Mouse (Mus musculus) kidney, adult 2 months (tissue): ENCODE measurements around the gene Tyk2. TPM values are rescaled to one million over a fixed set of nuclear protein-coding genes. Genes with fewer than 3 reads are reported as not detected.

Source experiments
- DNase-seq: peaks from one replicate; pipeline ENCODE4 v3.0.0; 2021
- H3K27ac ChIP-seq: fragments of 200-500 bp; 2 replicates; pipeline ENCODE4 v1.5.1; 2012; ENCODE audit warnings: low read depth, low read length, control low read depth, inconsistent platforms; ENCODE audit not compliant: insufficient read depth
- H3K27me3 ChIP-seq: fragments of 200-500 bp; replicated peaks from 2 replicates; pipeline ENCODE4 v1.6.1; 2012; ENCODE audit warnings: mild to moderate bottlenecking, moderate library complexity, low read length, inconsistent platforms; ENCODE audit not compliant: control insufficient read depth, insufficient read depth
- H3K36me3 ChIP-seq: fragments of 200-500 bp; 2 replicates; pipeline ENCODE4 v1.6.1; 2012; ENCODE audit warnings: mild to moderate bottlenecking, moderate library complexity, low read length, inconsistent platforms; ENCODE audit not compliant: control insufficient read depth, insufficient read depth
- H3K4me1 ChIP-seq: fragments of 200-500 bp; 2 replicates; pipeline ENCODE4 v1.6.1; 2011; ENCODE audit warnings: low read length; ENCODE audit not compliant: control insufficient read depth, insufficient read depth
- H3K4me3 ChIP-seq: fragments of 200-500 bp; 2 replicates; pipeline ENCODE4 v1.5.1; 2011; ENCODE audit warnings: mild to moderate bottlenecking, low read depth, low read length, control low read depth; ENCODE audit not compliant: insufficient read depth
- CTCF ChIP-seq: fragments of 200-500 bp; conservative IDR thresholded peaks from 2 replicates; pipeline ENCODE4 v1.5.1; 2011; ENCODE audit warnings: low read depth, mild to moderate bottlenecking, control low read depth, low read length, moderate library complexity, mixed read lengths; ENCODE audit not compliant: insufficient read depth, insufficient read length
- POLR2A ChIP-seq: fragments of 200-500 bp; IDR thresholded peaks from one replicate; pipeline ENCODE4 v1.6.1; 2011; ENCODE audit warnings: low read depth, low read length, control low read depth
- WGBS: fragments of 180-500 bp; shearing (Covaris S2); methylation state at CpG from one replicate; pipeline ENCODE4 v1.1.7; 2018; 5-methylcytosine and 5-hydroxymethylcytosine counted together
- polyA plus RNA-seq: library from polyadenylated mRNA; depleted of rRNA; stranded (reverse); fragments of >200 nt; gene quantifications from 2 replicates; pipeline ENCODE4 v1.2.3, GENCODE M21; 2012

Tyk2 gene
- polyA plus RNA-seq, 1 experiment = 17.0 TPM

DNA sequence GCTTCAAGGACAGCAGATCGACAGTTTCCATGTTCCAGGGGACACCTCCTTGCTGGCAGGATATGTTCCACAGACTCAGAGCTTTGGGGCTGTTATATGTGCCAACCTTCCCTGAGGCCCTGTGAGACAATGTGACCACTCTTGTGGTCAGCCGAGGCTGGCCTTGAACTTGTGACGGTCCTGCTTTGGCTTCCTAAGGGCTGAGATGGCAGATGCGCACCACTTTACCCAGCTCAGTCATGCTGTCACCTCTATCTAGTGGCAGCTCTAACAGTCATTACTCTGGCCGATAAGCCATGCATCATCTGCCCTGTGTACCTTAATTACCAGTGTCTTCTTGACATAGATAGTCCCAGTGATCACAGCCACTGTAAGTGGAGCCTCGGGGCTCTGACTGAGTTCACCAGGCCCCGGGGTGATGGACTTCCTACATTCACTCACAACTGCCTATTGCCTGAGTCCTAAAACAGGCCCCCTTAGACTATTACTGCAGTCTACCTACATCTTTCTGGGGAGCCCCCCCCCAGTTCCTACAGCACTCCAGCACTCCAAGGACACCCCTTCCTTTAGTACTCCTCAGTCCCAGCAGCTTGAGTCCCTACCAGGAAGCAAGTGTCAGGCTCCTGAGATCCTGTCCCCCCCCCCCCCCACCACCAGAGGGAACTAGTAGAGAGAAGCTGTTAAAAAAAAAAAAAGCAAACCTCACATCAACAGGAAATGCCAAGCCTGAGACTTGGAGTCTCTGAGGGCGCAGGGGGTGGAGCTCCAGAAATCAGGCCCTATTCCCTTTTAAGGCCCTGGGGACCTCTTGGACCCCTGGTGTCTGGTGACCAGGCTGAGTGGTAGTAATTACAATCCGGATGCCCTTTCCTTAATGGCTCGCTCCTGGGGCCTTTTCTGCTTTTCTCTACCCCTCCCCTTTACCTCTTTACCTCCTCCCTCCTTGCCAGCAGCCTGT lies 36.4 kb upstream of the Tyk2 start:
- no peaks in the 10 kb centered on the region for H3K36me3 ChIP-seq
- TF ChIP-seq CTCF (no peak), POLR2A (no peak)
- WGBS = 59% methylated on average over 10 of the region's 10 CpGs
- H3K4me1 ChIP-seq = no peaks in the 10 kb centered on the region
- DNase-seq = peak; percentile 79
- peak overlapping the region; percentile 64 for H3K4me3 ChIP-seq
- peak overlapping the region; percentile 86 for H3K27ac ChIP-seq
- 0 out of 2 replicates have a peak, but pooled peaks cover 2% of the 10 kb centered on the region for H3K27me3 ChIP-seq

DNA sequence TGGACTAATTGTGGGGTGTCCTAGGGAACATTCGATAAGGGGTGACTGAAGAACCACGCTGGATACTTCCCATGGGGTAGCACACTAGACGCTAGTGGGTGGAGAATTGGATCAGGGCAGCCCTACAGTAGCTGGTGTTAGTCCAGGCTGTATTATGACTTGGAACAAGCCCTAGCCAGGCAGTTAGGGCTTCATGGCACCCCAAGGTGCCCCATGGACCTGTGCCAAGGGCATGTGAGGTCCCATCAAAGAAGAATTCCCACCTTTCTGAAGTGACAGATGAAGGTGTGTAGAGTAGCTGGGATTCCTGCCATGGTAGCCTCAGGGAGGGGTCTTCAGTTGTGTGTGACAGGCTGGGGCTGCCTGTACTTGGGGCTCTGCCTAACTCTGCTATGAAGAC lies 35.5 kb upstream of the Tyk2 start:
- Histone ChIP-seq H3K27ac (peak overlapping the region; percentile 61; the same call in 1 of the 2 replicates), H3K4me3 (peak overlapping the region; percentile 64), H3K4me1 (no peaks in the 10 kb centered on the region), H3K27me3 (0 out of 2 replicates have a peak, but pooled peaks cover 2% of the 10 kb centered on the region), H3K36me3 (no peaks in the 10 kb centered on the region)
- no peak for TF ChIP-seq POLR2A
- no peak for DNase-seq
- 40% methylated on average over 3 of the region's 3 CpGs for WGBS

DNA sequence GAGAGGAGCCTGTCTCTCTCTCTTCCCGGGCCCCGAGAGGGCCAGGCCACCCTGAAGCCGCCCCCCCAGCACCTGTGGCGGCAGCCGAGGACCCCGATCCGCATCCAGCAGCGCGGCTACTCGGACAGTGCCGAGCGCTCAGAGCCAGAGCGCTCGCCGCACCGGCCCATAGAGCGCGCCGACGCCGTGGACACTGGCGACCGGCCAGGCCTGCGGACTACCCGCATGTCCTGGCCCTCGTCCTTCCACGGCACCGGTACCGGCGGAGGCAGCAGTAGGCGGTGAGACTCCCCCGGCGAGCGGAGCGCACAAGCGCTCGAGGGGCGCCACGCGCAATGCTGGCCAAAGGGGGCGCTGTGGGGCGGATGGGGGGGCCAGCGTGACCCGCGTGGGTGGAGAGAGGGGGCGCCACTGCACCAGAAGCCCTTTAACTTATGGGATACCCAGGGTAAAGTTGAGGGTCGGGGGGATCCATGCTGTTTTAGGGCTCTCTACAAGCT lies 35.0 kb upstream of the Tyk2 start:
- peak overlapping the region; percentile 64 for H3K4me3 ChIP-seq
- no peaks in the 10 kb centered on the region; the same call in 1 of the 2 replicates for H3K4me1 ChIP-seq
- H3K27me3 ChIP-seq = 0 out of 2 replicates have a peak, but pooled peaks cover 2% of the 10 kb centered on the region
- no peaks in the 10 kb centered on the region for H3K36me3 ChIP-seq
- H3K27ac ChIP-seq = no peak overlapping the region
- whole genome bisulfite sequencing = under 1% methylated on average over 46 of the region's 47 CpGs
- peak; percentile 45 for DNase-seq
- peak; percentile 34; the same call in 1 of the 2 replicates for TF ChIP-seq CTCF
- TF ChIP-seq POLR2A = no peak

DNA sequence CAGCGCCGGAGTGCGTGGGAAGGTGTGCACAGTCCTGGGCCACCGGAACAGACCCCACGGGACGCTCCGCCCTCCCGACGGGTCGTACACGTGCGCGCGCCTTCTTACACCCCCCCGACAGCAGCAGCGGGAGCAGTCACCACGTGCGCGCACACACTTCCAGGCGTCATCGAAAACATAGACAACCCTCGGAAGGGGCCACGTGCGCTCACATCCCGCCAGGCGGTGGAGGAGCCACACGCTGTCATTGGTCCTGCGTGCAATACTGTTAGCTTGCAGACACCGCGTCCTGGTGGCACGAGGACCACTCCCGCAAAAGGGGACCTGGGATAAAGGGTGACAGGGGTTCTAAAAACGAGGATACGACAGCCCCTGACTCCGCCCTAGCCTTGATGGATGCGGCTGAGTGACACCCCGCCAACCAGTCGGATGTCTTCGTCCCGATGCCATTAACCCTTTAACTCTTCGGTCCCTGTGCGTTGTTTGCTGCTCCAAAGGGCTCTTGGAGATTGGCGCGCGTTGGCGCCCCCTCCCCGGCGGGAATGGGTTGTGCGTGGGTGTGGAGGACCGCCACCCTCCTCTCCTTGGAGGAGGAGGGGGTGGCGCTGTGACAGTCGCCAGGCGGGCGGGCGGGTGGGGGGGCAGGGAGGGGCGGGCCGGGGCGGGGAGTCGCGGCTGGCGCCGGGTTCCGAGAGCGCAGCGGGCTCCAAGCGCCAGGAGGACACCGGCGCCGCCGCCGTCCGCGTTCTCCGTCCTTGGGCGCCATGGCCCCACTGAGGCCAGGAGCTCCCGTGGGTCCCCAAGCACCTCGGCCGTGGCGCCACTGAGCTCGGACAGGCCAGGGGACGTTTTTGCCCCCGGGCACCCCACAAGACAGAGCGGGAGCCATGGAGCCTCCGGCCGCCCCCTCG lies 34.3 kb upstream of the Tyk2 start, which contains the start of gene Pde4a:
TSS of gene Pde4a (plus strand) at position 674 of the 911 bp plus-strand sequence.
- Histone ChIP-seq H3K4me1 (no peaks in the 10 kb centered on the region; the same call in 1 of the 2 replicates), H3K36me3 (no peaks in the 10 kb centered on the region), H3K4me3 (peak within 1 kb of the TSS; percentile 64), H3K27ac (no peak within 1 kb of the TSS), H3K27me3 (0 out of 2 replicates have a peak, but pooled peaks cover 2% of the 10 kb centered on the region)
- DNase-seq = peak; percentile 51
- WGBS = 1% methylated on average over 86 of the region's 86 CpGs
- TF ChIP-seq POLR2A = no peak
- no peak for TF ChIP-seq CTCF

DNA sequence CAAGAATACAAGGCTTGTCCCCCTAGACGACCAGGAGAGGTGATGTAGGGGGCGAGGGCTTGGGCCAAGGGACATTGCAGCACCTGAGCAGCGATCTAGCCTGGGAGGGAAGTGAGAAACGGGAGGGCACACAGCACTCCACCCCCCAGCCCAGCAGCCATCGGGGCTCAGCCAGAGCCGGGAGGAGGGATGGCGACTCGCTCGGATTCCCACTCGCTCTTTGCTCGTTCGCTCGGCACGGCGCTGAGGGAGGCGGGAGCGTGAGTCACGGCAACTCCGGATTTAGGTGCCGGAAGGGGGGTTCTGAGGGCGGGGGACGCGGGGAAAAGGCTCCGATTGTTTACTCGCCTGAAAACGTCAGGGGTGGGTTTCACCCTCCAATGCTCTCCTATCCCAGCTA lies 33.0 kb upstream of the Tyk2 start:
- H3K4me1 ChIP-seq = no peaks in the 10 kb centered on the region; the same call in 1 of the 2 replicates
- 0 out of 2 replicates have a peak, but pooled peaks cover 2% of the 10 kb centered on the region for H3K27me3 ChIP-seq
- no peak overlapping the region for H3K27ac ChIP-seq
- 2% methylated on average over 26 of the region's 26 CpGs for WGBS
- H3K36me3 ChIP-seq = no peaks in the 10 kb centered on the region
- no peak for TF ChIP-seq CTCF
- TF ChIP-seq POLR2A = no peak
- no peak for DNase-seq
- H3K4me3 ChIP-seq = no peak overlapping the region

DNA sequence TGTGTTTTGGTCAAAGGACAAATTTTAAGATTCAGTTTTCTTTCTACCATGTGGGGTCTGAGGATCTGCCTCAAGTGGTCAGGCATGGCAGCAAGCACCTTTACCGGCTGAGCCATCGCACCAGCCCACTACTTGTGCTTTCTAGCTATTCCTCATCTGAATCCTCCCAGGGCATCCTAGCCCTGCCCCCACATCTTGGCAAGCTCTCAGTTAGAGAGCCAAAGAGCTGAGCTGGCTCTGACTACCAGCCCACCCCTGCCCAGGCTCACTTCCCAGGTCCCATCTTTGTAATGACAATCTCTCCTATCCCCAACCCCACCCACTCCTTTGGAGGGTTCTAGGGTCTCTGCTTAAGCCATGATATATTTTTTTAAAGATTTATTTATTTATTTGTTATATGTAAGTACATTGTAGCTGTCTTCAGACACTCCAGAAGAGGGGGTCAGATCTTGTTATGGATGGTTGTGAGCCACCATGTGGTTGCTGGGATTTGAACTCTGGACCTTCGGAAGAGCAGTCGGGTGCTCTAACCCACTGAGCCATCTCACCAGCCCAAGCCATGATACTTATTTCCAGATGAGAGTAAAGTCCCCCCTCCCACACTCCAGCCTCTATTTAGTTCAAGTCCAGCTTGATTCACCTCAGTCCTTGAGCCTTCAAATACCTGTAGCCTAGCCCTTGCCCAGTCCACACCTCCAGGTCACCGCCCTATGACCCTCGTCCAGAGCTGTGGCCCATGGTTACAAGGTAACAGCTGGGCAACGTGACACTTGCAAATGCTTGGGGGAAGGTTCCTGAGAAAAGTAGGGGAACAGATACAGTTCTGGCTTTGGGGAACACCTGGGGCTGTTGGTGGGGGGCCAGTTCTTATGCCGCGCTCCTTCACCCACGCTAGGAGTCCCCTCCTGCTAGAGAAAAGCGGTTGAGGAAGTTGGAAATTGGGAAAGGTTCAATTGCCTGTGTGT lies 32.3 kb upstream of the Tyk2 start:
- TF ChIP-seq CTCF (no peak), POLR2A (no peak)
- DNase-seq = no peak
- Histone ChIP-seq H3K27ac (no peak overlapping the region), H3K36me3 (no peaks in the 10 kb centered on the region), H3K4me3 (no peak overlapping the region), H3K27me3 (0 out of 2 replicates have a peak, but pooled peaks cover 2% of the 10 kb centered on the region), H3K4me1 (no peaks in the 10 kb centered on the region; the same call in 1 of the 2 replicates)
- WGBS = 53% methylated on average over 11 of the region's 11 CpGs
